Mouse (Mus musculus) liver, postnatal 0 days (tissue): ENCODE data around the gene Dpep3. TPM values are rescaled to one million over a fixed set of nuclear protein-coding genes. Genes with fewer than 3 reads are reported as not detected.

Experiments
- ATAC-seq: fragments of 200-750 bp; cut with Nextera tagmentation; 2 replicates; pipeline ENCODE4 v1.8.0; 2017; ENCODE audit warnings: mild to moderate bottlenecking, moderate library complexity
- DNase-seq: peaks from one replicate; pipeline ENCODE4 v3.0.0-alpha.2; 2016
- H3K27ac ChIP-seq: fragments of 300-500 bp; sonication (generic); 2 replicates; pipeline ENCODE4 v1.5.1; 2014; ENCODE audit warnings: antibody characterized with exemption, moderate library complexity, mild to moderate bottlenecking, low read depth
- H3K27me3 ChIP-seq: fragments of 300-500 bp; sonication (generic); 2 replicates; pipeline ENCODE4 v1.6.1; 2014; ENCODE audit warnings: low read length, control low read depth, mixed read lengths; ENCODE audit not compliant: insufficient read depth
- H3K36me3 ChIP-seq: fragments of 300-500 bp; sonication (generic); replicated peaks from 2 replicates; pipeline ENCODE4 v1.6.1; 2014; ENCODE audit warnings: mild to moderate bottlenecking, control low read depth, low read length, moderate library complexity, mixed read lengths; ENCODE audit not compliant: insufficient read depth
- H3K4me1 ChIP-seq: fragments of 300-500 bp; sonication (generic); 2 replicates; pipeline ENCODE4 v1.6.1; 2014; ENCODE audit warnings: antibody characterized with exemption, mild to moderate bottlenecking, control low read depth; ENCODE audit not compliant: insufficient read depth
- H3K4me2 ChIP-seq: fragments of 300-500 bp; sonication (generic); 2 replicates; pipeline ENCODE4 v1.6.1; 2014; ENCODE audit warnings: low read depth, mild to moderate bottlenecking, low read length, moderate library complexity, mixed read lengths
- H3K4me3 ChIP-seq: fragments of 300-500 bp; sonication (generic); 2 replicates; pipeline ENCODE4 v1.5.1; 2014; ENCODE audit warnings: low read depth, low read length
- H3K9ac ChIP-seq: fragments of 300-500 bp; sonication (generic); replicated peaks from 2 replicates; pipeline ENCODE4 v1.6.1; 2014; ENCODE audit warnings: mild to moderate bottlenecking, moderate library complexity
- H3K9me3 ChIP-seq: fragments of 300-500 bp; sonication (generic); 2 replicates; pipeline ENCODE4 v1.6.1; 2016; ENCODE audit warnings: mild to moderate bottlenecking, control low read depth, low read length, mixed read lengths
- CTCF ChIP-seq: sonication (generic); IDR thresholded peaks from 2 replicates; pipeline ENCODE4 v1.5.1; 2016; ENCODE audit warnings: antibody characterized with exemption, low read depth
- EP300 ChIP-seq: IDR thresholded peaks from 2 replicates; pipeline ENCODE4 v1.6.1; 2016; ENCODE audit warnings: antibody characterized with exemption, low read depth, mild to moderate bottlenecking
- WGBS: fragments of 180-500 bp; shearing (Covaris S2); extraction: QIAGEN DNeasy Blood & Tissue Kit; methylation state at CpG from one replicate; pipeline ENCODE4 v1.1.7; 2014; ENCODE audit not compliant: insufficient replicate concordance; 5-methylcytosine and 5-hydroxymethylcytosine counted together
- polyA plus RNA-seq: library from polyadenylated mRNA; unstranded; fragments of >200 nt; fragmentation: Nextera tagmentation; extraction: Ambion mirVana; gene quantifications from 2 replicates; pipeline ENCODE4 v1.2.1, GENCODE M21; 2015

Dpep3 gene
- polyA plus RNA-seq, 1 experiment from 2014 or later: not detected

DNA sequence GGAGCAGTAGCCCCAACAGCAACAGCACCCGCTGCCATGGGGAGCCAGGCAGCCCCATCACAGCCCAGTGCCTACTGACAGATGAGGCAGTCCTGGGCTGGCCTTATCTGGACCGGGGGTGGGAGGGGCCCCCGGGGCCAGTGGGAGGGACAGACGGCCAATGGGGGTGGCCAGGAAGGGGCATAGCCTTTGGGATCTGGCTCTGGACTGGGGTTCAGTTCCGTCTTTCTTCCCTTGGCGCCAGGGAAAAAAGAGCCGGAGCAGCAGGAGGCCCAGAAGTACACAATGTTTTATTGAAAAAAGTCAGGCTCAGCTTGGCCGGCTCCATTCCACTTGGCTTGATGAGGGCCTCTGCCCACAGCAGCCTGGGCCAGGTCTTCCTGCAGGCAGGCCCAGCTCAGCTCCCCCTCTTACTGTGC, 35.9 kb downstream of the Dpep3 start, which contains the start of gene Lcat:
TSS of gene Lcat (minus strand) at position 62 of the 419 bp plus-strand sequence.
- Histone ChIP-seq H3K4me3 (peak within 1 kb of the TSS; percentile 45), H3K9me3 (no peaks in the 10 kb centered on the region), H3K36me3 (peaks cover 28% of the 10 kb centered on the region), H3K27me3 (no peaks in the 10 kb centered on the region), H3K4me1 (peaks cover 5% of the 10 kb centered on the region; the same call in 1 of the 2 replicates), H3K9ac (peak within 1 kb of the TSS; percentile 59), H3K27ac (peak within 1 kb of the TSS; percentile 94), H3K4me2 (peak within 1 kb of the TSS; percentile 67)
- ATAC-seq (peak; percentile 76), DNase-seq (peak; percentile 78)
- 45% methylated on average over 8 of the region's 8 CpGs for WGBS
- no peak for TF ChIP-seq CTCF
- no peak for TF ChIP-seq EP300

DNA sequence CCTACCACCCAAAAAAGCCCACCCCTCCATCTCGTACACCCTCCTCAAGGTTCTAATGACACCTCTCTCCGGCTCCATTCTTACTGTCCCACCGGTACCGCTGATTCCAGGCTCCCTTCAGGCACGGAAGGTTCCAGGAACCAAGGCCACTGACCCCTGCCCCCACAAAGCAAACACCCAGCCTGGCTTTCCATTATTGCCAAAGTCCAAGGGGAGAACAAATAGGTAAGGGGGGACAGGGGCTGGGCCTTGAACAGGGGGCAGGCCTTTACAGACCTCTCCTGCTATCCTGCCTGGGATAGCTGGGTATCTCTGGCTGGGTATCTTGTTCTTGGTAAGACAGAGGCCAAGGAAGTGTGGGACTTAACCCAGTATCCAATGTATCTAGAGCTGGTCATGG, 36.7 kb downstream of the Dpep3 start:
- H3K4me3 ChIP-seq: peak overlapping the region; percentile 45
- H3K27me3 ChIP-seq: no peaks in the 10 kb centered on the region
- no peaks in the 10 kb centered on the region for H3K9me3 ChIP-seq
- H3K4me2 ChIP-seq: peak overlapping the region; percentile 67
- TF ChIP-seq CTCF (no peak), EP300 (peak; percentile 80; the same call in 1 of the 2 replicates)
- 70% methylated on average over 5 of the region's 5 CpGs for WGBS
- peak; percentile 71 for DNase-seq
- H3K9ac ChIP-seq: peak overlapping the region; percentile 59
- H3K36me3 ChIP-seq: peaks cover 20% of the 10 kb centered on the region
- peaks cover 5% of the 10 kb centered on the region; the same call in 1 of the 2 replicates for H3K4me1 ChIP-seq
- H3K27ac ChIP-seq: peak overlapping the region; percentile 94
- peak; percentile 83 for ATAC-seq

DNA sequence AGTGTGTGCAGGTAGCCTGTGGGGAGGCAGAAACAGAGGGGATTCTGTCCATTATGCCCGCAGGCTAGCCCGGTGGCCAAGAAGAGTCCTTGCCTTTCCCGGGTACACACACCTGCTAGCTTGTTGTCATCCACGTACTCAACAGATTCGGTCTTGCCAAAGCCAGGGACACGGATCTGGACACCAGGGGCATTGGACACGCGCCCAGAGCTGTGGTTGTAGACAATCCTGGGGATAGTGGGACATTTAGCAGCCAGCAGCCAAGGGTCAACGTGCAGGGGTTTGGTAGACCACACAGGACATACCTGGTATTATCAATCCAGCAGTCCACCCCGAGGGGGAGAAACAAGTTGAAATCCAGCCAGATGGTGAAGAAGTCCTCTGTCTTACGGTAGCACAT, 37.2 kb downstream of the Dpep3 start:
- peak; percentile 69 for DNase-seq
- H3K4me1 ChIP-seq: peaks cover 5% of the 10 kb centered on the region; the same call in 1 of the 2 replicates
- H3K4me2 ChIP-seq: peak overlapping the region; percentile 67
- WGBS: 73% methylated on average over 11 of the region's 11 CpGs
- H3K9ac ChIP-seq: peak overlapping the region; percentile 57
- peak overlapping the region; percentile 45 for H3K4me3 ChIP-seq
- H3K27ac ChIP-seq: peak overlapping the region; percentile 94
- peaks cover 17% of the 10 kb centered on the region for H3K36me3 ChIP-seq
- no peak for TF ChIP-seq CTCF
- no peak for TF ChIP-seq EP300
- H3K27me3 ChIP-seq: no peaks in the 10 kb centered on the region
- H3K9me3 ChIP-seq: no peaks in the 10 kb centered on the region
- peak; percentile 53 for ATAC-seq

- WGBS: 5% methylated on average over 4 of the region's 4 CpGs
- Histone ChIP-seq H3K4me2 (peak within 1 kb of the TSS; percentile 92), H3K36me3 (peaks cover 11% of the 10 kb centered on the region), H3K27me3 (no peaks in the 10 kb centered on the region), H3K4me3 (peak within 1 kb of the TSS; percentile 58), H3K9me3 (no peaks in the 10 kb centered on the region), H3K4me1 (peaks cover 14% of the 10 kb centered on the region), H3K27ac (peak within 1 kb of the TSS; percentile 92), H3K9ac (peak within 1 kb of the TSS; percentile 87)
- ATAC-seq (no peak), DNase-seq (peak; percentile 55)
- peak; percentile 11; the same call in 1 of the 2 replicates for TF ChIP-seq CTCF
- no peak for TF ChIP-seq EP300
Measured at GRCm38 (mm10) chr8:105938306-105938669, 40.9 kb downstream of the Dpep3 start, which contains the start of gene Psmb10. Gene Psmb10, minus strand, starts transcription at chr8:105938444.

- 0% methylated on average over 33 of the region's 33 CpGs for WGBS
- peak overlapping the region; percentile 92 for H3K4me2 ChIP-seq
- peak overlapping the region; percentile 58 for H3K4me3 ChIP-seq
- peak; percentile 58 for DNase-seq
- H3K27ac ChIP-seq: peak overlapping the region; percentile 92
- no peak for TF ChIP-seq CTCF
- no peak for TF ChIP-seq EP300
- H3K36me3 ChIP-seq: peaks cover 11% of the 10 kb centered on the region
- ATAC-seq: peak; percentile 8
- H3K27me3 ChIP-seq: no peaks in the 10 kb centered on the region
- H3K9me3 ChIP-seq: no peaks in the 10 kb centered on the region
- H3K9ac ChIP-seq: peak overlapping the region; percentile 87
- H3K4me1 ChIP-seq: peaks cover 14% of the 10 kb centered on the region
Measured at GRCm38 (mm10) chr8:105937496-105938305, 41.5 kb downstream of the Dpep3 start.

DNA sequence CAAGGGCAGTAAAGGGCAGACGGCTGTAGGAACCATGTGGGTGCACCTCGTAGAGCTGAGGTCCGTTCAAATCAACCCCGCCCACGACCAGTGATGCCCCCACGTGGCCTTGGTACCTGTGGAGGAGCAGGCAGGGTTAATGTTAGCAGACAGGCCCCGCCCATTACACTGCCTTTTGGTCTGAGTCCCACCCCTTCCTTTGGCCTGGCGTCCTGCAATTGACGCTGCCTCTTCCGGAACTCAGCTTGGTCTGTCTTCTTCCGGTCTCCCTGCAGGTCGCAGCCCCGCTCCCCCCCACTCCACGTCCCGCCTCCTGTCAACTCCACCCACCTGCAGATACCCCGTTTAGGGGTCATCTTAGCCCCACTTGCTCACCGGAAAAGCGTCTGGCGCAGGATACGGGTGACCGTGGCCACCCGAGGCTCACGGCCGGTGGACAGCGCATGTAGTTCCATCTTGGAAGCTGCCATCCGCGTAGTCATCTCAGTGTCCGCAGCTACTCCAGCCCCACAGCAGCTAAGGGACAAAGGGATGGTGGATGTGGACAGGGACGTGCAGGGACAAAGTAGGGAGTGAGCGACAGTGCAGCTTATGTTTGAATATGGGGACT, 42.3 kb downstream of the Dpep3 start:
- Histone ChIP-seq H3K4me2 (peak overlapping the region; percentile 92), H3K27ac (peak overlapping the region; percentile 92), H3K9ac (peak overlapping the region; percentile 87), H3K4me1 (peaks cover 14% of the 10 kb centered on the region), H3K27me3 (no peaks in the 10 kb centered on the region), H3K4me3 (peak overlapping the region; percentile 58), H3K9me3 (no peaks in the 10 kb centered on the region), H3K36me3 (peaks cover 17% of the 10 kb centered on the region)
- no peak for TF ChIP-seq EP300
- no peak for TF ChIP-seq CTCF
- DNase-seq (peak; percentile 90), ATAC-seq (peak; percentile 80)
- WGBS: under 1% methylated on average over 30 of the region's 30 CpGs
